In the genomic region with DNA sequence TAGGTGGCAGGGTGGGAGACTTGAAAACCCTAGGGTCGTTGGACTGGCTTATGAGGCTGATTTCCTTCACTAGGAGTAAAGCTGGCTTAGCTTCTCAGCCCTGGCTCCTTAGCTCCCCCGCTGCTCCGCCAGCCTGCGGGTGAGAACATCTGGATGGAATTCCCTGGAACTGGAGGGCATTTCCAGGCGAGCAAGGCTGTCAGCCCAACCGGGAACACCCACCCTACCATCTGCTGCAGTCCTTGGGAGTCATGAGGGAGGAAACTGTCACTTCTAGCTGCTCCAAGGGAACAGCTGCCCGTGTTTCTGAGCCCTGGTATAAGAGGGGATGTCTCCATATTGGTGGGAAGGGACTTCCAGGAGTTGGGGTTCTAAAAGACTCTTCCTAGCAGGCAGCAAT, we compare ENCODE assay signal across 16 mouse cellular contexts. TPM values are rescaled to one million over a fixed set of nuclear protein-coding genes. Genes with fewer than 3 reads are reported as not detected.
DNase-seq lines count a peak whose midpoint lies in the region; ATAC-seq lines count a peak whose summit lies in the region.
"Had no signal": no experiment of that assay in that cellular context is flagged by ENCODE, and none has a peak within 500 bp of the region (broad histone marks: within the 10 kb centered on the region; RNA-seq: fewer than 3 reads in every experiment).

No protein-coding gene starts in this region.

- H3K27ac ChIP-seq in hindbrain, embryonic 10.5 days = peak overlapping the region; percentile 13; the same call in 1 of the 2 replicates
- H3K27ac ChIP-seq in hindbrain, embryonic 12.5 days = no peak overlapping the region
- H3K27ac ChIP-seq in embryonic facial prominence, embryonic 10.5 days (replicated peaks) = no peak overlapping the region
- H3K27ac ChIP-seq: limb, embryonic 12.5 days; neural tube, embryonic 12.5 days had no signal

- H3K36me3 ChIP-seq in hindbrain, embryonic 10.5 days = no peaks in the 10 kb centered on the region
- H3K36me3 ChIP-seq in hindbrain, embryonic 12.5 days = no peaks in the 10 kb centered on the region
- no peaks in the 10 kb centered on the region for H3K36me3 ChIP-seq in embryonic facial prominence, embryonic 10.5 days (replicated peaks)
- H3K36me3 ChIP-seq: limb, embryonic 12.5 days; neural tube, embryonic 12.5 days had no signal

- intact Hi-C loops in heart, postnatal 25 days (cut with DNase I) = no loop called here

- no peak for ATAC-seq in hindbrain, embryonic 12.5 days (ENCODE audit: low FRiP score)
- ATAC-seq in cerebellum, adult (ENCODE audit: insufficient number of reproducible peaks, low FRiP score, low TSS enrichment) = no peak

- no peak overlapping the region for H3K9ac ChIP-seq in hindbrain, embryonic 12.5 days
- H3K9ac ChIP-seq: limb, embryonic 12.5 days; neural tube, embryonic 12.5 days had no signal

- 0 out of 2 replicates have a peak, but pooled peaks cover 2% of the 10 kb centered on the region for H3K27me3 ChIP-seq in hindbrain, embryonic 10.5 days (ENCODE audit: insufficient read depth, poor library complexity, severe bottlenecking)
- H3K27me3 ChIP-seq in hindbrain, embryonic 12.5 days = no peaks in the 10 kb centered on the region
- H3K27me3 ChIP-seq in embryonic facial prominence, embryonic 10.5 days (replicated peaks; ENCODE audit: low read depth, poor library complexity, severe bottlenecking) = peaks cover 4% of the 10 kb centered on the region; the same call in 1 of the 2 replicates
- H3K27me3 ChIP-seq: neural tube, embryonic 12.5 days had no signal

- 39% methylated on average over 7 of the region's 7 CpGs for WGBS in hindbrain, embryonic 10.5 days
- 36% methylated on average over 7 of the region's 7 CpGs for WGBS in hindbrain, embryonic 12.5 days
- WGBS in embryonic facial prominence, embryonic 10.5 days = 18% methylated on average over 7 of the region's 7 CpGs

- DNase-seq in hindbrain, embryonic 10.5 days (ENCODE audit: low spot score) = no peak
- peak; percentile 54 for DNase-seq in embryonic facial prominence, embryonic 10.5 days (ENCODE audit: low spot score)
- peak; percentile 38 for DNase-seq in left cerebral cortex, adult 11 months (ENCODE audit: low spot score)
- peak; percentile 51 to 64 for DNase-seq in right cerebral cortex, adult 2 months (ENCODE audit: low spot score in 2 of 2)
- no peak for DNase-seq in heart, postnatal 25 days (ENCODE audit: low spot score)
- DNase-seq in heart, adult 11 months = no peak
- DNase-seq: adrenal gland, postnatal 36 days; kidney, adult 11 months; lung, adult 2 months; thymus, postnatal 25 days had no signal

- peaks cover 25% of the 10 kb centered on the region for H3K4me1 ChIP-seq in hindbrain, embryonic 10.5 days (replicated peaks)
- peaks cover 23% of the 10 kb centered on the region for H3K4me1 ChIP-seq in hindbrain, embryonic 12.5 days
- H3K4me1 ChIP-seq in embryonic facial prominence, embryonic 10.5 days = peaks cover 26% of the 10 kb centered on the region

- no peak overlapping the region for H3K4me2 ChIP-seq in hindbrain, embryonic 12.5 days (replicated peaks)
- H3K4me2 ChIP-seq: limb, embryonic 12.5 days; neural tube, embryonic 12.5 days had no signal

- H3K4me3 ChIP-seq in hindbrain, embryonic 10.5 days = no peak overlapping the region
- H3K4me3 ChIP-seq in hindbrain, embryonic 12.5 days = no peak overlapping the region
- no peak overlapping the region for H3K4me3 ChIP-seq in embryonic facial prominence, embryonic 10.5 days
- H3K4me3 ChIP-seq: limb, embryonic 12.5 days; neural tube, embryonic 12.5 days had no signal

- H3K9me3 ChIP-seq in hindbrain, embryonic 10.5 days = no peaks in the 10 kb centered on the region
- no peaks in the 10 kb centered on the region for H3K9me3 ChIP-seq in hindbrain, embryonic 12.5 days (replicated peaks)
- no peaks in the 10 kb centered on the region for H3K9me3 ChIP-seq in embryonic facial prominence, embryonic 10.5 days
- H3K9me3 ChIP-seq: limb, embryonic 12.5 days; neural tube, embryonic 12.5 days had no signal

RNA-seq across cellular contexts. Expression of a gene that starts 33.1 kb away (rescaled TPM):
- polyA plus RNA-seq in hindbrain, embryonic 10.5 days (2016; fragmentation: Nextera tagmentation; extraction: Ambion mirVana) = 0.31 and 0.95 TPM in 2 replicates
- polyA plus RNA-seq in hindbrain, embryonic 12.5 days (2016; fragmentation: Nextera tagmentation; extraction: Ambion mirVana) = 1.8 and 2.9 TPM in 2 replicates
- polyA plus RNA-seq in embryonic facial prominence, embryonic 10.5 days (2016; fragmentation: Nextera tagmentation; extraction: Ambion mirVana) = 0.23 and 0.30 TPM in 2 replicates
- not detected for total RNA-seq in heart, postnatal 25 days (2021)
- total RNA-seq: megakaryocyte-erythroid progenitor cell, adult 5-6 weeks had no signal
- polyA plus RNA-seq: heart, postnatal 0 days; lung, adult 2 months had no signal

Comparison
In these comparisons a context has a peak if more than half of its experiments do, and no peak if none do; other contexts are left out.
1. DNase-seq: peak in embryonic facial prominence, embryonic 10.5 days (single experiment), left cerebral cortex, adult 11 months (single experiment) and right cerebral cortex, adult 2 months (2 of 2); none in hindbrain, embryonic 10.5 days (single experiment), heart, postnatal 25 days (single experiment) and heart, adult 11 months (single experiment).